In genomic region chr10:19177895-19178294, GRCm38 (mm10) we compare ENCODE assay signal across 19 mouse cellular contexts.
"Had no signal": no experiment of that assay in that cellular context is flagged by ENCODE, and none has a peak within 500 bp of the region (broad histone marks: within the 10 kb centered on the region; RNA-seq: fewer than 3 reads in every experiment).

No protein-coding gene starts in this region.

- H3K27me3 ChIP-seq: lung, embryonic 15.5 days; midbrain, embryonic 12.5 days; neural tube, embryonic 13.5 days; neural tube, embryonic 15.5 days; stomach, embryonic 15.5 days had no signal

- H3K9ac ChIP-seq: lung, embryonic 15.5 days; midbrain, embryonic 12.5 days; neural tube, embryonic 13.5 days; neural tube, embryonic 15.5 days; stomach, embryonic 15.5 days had no signal

- H3K4me2 ChIP-seq: lung, embryonic 15.5 days; midbrain, embryonic 12.5 days; neural tube, embryonic 13.5 days; neural tube, embryonic 15.5 days; stomach, embryonic 15.5 days had no signal

- ATAC-seq: midbrain, embryonic 16.5 days had no signal

- DNase-seq: lung, postnatal 10 days; lung, postnatal 4 days; midbrain, embryonic 14.5 days; retina, postnatal 1 day; right cerebral cortex, adult 18-20 months; right cerebral cortex, postnatal 25 days; right cerebral cortex, postnatal 4 days; thymus, adult 2 months; thymus, postnatal 25 days; thymus, postnatal 4 days had no signal

- H3K27ac ChIP-seq: lung, embryonic 15.5 days; midbrain, embryonic 10.5 days; midbrain, embryonic 12.5 days; neural tube, embryonic 13.5 days; neural tube, embryonic 15.5 days; stomach, embryonic 15.5 days; stomach, postnatal 0 days had no signal

- H3K9me3 ChIP-seq: lung, embryonic 15.5 days; neural tube, embryonic 13.5 days; stomach, embryonic 15.5 days had no signal

- H3K4me3 ChIP-seq: lung, embryonic 15.5 days; midbrain, embryonic 10.5 days; midbrain, embryonic 12.5 days; myocyte; neural tube, embryonic 13.5 days; neural tube, embryonic 15.5 days; stomach, embryonic 15.5 days had no signal

- H3K36me3 ChIP-seq: lung, embryonic 15.5 days; midbrain, embryonic 10.5 days; midbrain, embryonic 12.5 days; neural tube, embryonic 13.5 days; neural tube, embryonic 15.5 days; stomach, embryonic 15.5 days had no signal

- H3K4me1 ChIP-seq: lung, embryonic 15.5 days; midbrain, embryonic 10.5 days; midbrain, embryonic 12.5 days; neural tube, embryonic 13.5 days; neural tube, embryonic 15.5 days; stomach, embryonic 15.5 days had no signal
